Mouse (Mus musculus): Measurements from ENCODE around the gene Il4ra.

Il4ra gene

GRCm38 (mm10) chr7:125572737-125573136 lies 20.8 kb downstream of the Il4ra start:
- DNase-seq (ENCODE audit: low spot score): no peak

- DNase-seq (ENCODE audit: low spot score): no peak
These were observed 21.9 kb downstream of the Il4ra start for GRCm38 (mm10) chr7:125573849-125574248.

- no peak for DNase-seq (ENCODE audit: low spot score)
These were observed 22.9 kb downstream of the Il4ra start for GRCm38 (mm10) chr7:125574832-125575231.

- no peak for DNase-seq (ENCODE audit: low spot score)
These were observed 24.0 kb downstream of the Il4ra start for GRCm38 (mm10) chr7:125575738-125576540.

- no peak for DNase-seq (ENCODE audit: low spot score)
These were observed 25.1 kb downstream of the Il4ra start for GRCm38 (mm10) chr7:125576982-125577381.

DNA sequence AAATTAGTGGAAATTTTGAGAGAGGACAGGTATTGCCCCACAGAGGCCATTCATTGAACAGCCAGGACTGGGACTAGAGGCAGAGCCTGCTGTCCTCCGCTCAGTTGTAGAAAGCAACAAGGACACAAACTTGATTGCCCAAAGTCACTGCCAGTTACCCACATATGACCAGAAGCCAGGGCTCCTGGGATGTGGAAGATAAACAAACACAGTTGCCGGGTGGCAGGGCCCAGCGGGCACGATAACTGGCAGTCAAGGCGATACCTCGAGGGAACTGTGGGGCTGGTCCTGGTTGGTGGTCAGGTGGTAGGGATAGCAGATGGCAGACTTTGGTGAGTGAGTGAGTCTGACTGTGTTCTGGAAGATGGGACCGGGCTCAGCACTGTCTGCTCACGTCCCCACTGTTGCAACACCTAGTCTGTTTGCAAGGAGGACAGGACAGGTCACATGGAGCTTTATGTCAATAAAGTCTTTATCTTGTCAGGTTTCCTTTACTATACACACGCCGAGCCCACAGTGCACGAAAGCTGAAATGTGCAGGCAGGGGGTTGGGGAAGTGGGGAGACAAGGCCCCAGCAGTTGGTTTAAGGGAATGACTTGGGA lies 25.7 kb downstream of the Il4ra start:
- no peak for DNase-seq (ENCODE audit: low spot score)

DNA sequence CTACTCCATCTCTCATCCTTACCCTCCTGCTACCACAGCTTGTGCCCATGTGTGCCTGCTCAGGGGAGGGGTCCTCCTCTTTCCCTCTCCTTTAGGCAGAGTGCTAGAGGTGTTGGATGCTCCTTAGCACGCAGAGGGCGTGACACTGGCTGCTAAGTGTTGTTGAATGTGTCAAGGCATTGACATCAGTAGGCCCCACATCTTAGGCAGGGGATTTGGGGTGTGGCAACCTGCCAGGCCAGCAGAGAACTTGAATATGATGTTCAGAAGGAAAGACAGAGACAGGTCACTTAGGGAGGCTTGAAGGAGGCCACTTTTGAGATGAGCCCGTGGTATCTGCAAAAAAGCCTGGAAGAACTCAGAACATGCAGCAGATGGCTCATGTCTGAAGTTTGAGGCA lies 26.2 kb downstream of the Il4ra start:
- DNase-seq (ENCODE audit: low spot score): no peak

DNA sequence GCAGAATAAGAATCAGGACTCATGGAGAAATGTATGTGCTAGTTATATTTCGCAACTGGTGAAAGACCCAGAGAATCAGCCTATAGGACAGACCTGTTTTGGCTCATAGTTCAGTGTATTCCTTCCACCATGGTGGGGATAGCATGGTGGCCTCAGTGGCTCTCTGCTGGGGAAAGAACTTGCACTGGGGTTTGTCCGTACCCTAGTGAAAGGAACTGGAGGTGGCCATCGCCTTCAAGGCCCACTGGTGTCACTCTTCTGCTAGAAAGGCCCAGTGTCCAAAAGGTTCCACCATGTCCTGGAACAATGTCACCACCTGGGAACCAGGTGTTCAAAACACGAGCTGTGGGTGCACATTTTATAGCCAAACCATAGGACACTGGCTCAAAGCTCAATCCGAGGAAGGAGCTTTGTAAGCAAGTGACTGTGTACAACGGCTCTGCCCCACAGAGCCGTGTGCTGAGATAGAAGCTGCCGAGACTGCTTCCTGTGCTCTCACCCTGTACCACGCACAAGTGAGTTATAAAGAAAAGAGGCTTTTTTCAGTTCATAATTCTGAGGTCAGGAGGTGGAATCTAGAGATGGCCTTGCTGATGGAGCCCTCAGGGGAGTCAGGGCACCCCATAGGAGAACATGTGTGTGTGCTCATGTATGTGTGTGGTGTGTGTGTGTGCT lies 27.8 kb downstream of the Il4ra start:
- no peak for DNase-seq (ENCODE audit: low spot score)

- no peak for DNase-seq (ENCODE audit: low spot score)
These were observed 28.3 kb downstream of the Il4ra start for GRCm38 (mm10) chr7:125580220-125580549.

- no peak for DNase-seq (ENCODE audit: low spot score)
These were observed 28.9 kb downstream of the Il4ra start for GRCm38 (mm10) chr7:125580625-125581316.

- DNase-seq (ENCODE audit: low spot score): peak; percentile 91
These were observed 29.4 kb downstream of the Il4ra start for GRCm38 (mm10) chr7:125581317-125581672.

DNA sequence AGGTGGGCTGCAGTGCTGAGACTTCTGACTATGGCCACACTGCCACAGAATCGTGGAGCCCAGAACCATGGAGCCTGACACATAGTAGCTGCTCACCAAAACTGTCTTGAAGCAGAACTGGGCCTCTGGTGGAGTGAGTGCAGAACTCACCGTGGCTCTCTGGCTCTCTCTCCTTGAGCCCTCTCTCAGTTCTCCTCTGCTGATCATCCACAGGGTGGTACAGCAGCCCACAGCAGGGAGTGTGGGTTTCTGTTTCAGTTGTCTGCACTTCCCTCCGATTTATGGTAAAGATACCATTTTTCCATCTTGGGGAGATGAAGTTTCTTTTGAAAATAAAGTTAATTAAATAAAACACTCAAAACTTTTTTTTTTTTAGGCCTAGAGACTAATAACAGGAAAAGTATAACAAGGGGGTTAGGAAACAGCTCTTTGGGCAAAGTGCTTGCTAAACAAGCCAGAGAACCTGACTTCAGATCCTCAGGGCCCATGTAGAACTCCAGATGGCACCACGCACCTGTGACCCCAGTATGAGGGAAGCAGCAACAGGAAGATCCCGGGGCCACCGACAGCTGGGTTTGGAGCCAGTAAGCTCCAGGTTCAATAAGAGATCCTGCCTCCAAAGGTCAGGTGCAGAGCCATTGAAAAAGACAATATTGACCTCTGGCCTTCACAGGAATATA lies 31.5 kb downstream of the Il4ra start:
- no peak for DNase-seq (ENCODE audit: low spot score)

DNA sequence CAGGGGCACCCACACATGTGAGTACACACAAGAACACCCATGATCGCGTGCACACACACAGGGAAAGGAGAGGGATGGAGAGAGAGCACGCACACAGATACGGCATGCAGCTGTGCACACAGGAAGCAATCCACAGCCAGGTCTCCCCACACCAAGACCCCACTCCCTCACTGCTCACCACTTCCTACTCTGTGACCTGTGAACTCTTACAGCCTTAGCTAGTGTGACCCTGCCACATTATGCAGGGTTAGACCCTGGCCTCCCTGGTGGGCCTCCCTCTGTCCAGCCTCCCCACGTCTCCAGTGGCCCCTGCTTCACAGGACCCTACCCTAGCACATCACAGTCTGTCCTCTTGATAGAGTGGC lies 32.1 kb downstream of the Il4ra start:
- DNase-seq (ENCODE audit: low spot score): no peak

GRCm38 (mm10) chr7:125586355-125586754 lies 34.4 kb downstream of the Il4ra start:
- DNase-seq (ENCODE audit: low spot score): no peak

DNA sequence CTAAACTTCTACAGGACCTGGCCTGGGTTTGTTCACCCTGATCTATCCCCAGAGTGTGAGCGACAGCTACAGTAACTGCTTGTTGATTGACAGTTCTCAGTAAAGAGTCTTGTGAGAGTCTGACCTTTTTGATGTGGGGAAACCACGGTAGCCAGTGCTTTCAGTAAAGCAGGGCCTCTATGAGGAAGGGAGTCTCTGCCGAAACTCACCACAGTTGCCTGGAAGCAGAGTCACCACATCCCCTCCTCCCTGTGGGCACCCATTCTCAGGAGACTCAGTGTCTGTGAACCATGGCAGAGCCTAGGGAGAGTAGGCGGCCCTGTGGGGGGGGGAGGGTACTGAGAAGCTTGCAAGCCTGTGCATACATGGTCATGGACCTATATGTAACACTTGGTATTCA lies 36.8 kb downstream of the Il4ra start:
- DNase-seq (ENCODE audit: low spot score): no peak

GRCm38 (mm10) chr7:125589896-125590295 lies 38.0 kb downstream of the Il4ra start:
- DNase-seq (ENCODE audit: low spot score): no peak

DNA sequence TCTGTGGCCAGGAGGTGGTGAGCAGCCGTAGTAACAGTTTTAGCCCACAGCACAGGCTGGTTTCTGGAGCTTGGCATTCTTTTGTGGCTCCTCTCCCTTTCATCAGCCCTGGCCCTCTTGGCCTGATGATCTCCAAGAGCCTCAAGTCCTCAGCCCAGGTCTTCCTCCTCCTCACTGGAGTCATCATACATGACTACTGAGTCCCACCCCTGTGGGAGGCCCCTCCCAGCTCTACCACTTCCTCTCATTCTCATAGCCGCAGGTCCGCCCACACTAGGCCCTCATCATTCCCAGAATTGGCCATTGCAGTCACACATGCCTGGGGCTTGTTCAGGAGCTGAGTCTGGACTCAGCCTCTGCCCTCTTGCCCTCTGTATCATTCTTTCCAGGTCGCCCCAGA lies 41.9 kb downstream of the Il4ra start:
- no peak for DNase-seq (ENCODE audit: low spot score)

- DNase-seq (ENCODE audit: low spot score): no peak
These were observed 44.5 kb downstream of the Il4ra start for GRCm38 (mm10) chr7:125596406-125596805.

GRCm38 (mm10) chr7:125597083-125597482 lies 45.2 kb downstream of the Il4ra start:
- DNase-seq (ENCODE audit: low spot score): no peak

DNA sequence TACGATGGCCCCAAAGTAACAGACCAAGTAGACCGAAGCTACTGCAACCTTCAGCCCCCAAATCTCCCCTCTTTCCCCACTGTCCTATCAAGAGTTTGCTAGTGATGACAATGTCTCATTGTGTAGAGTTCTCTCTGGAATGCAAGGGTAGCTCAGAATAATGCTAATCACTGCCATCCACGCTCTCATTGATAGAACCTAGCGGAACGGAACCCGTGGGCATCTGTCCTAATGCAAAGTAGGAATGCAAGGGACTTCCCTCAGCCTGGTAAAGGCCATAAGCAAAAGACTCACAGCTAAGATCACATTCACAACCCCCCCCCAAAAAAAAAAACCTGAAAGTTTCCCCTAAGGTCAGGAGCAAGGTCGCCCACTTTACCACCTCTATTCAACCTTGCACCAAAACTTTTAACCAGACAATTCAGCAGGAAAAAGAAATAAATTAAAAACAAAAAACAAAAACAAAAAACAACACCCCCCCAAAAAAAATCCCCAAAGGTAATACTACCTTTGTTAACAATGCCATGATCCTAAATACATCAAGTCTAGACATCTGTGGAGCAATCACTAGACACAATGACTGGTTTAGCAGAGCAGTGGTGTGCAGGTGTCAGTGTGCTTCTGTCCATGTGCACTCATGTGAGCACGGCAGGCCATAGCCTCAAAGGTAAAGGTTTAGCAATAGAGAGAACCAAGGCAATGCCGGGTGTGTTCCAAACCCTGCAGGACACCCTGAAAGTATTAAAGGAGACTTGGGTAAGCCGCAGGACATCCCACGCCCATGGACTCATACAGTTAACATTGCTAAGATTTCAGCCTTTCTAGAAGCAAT lies 45.8 kb downstream of the Il4ra start:
- no peak for DNase-seq (ENCODE audit: low spot score)

- no peak for DNase-seq (ENCODE audit: low spot score)
These were observed 47.6 kb downstream of the Il4ra start for GRCm38 (mm10) chr7:125599373-125599973.

All from layer of hippocampus, adult 11-12 months (tissue).